Mouse (Mus musculus) intestine, embryonic 14.5 days (tissue): ENCODE measurements around the gene Junb. TPM values are rescaled to one million over a fixed set of nuclear protein-coding genes. Genes with fewer than 3 reads are reported as not detected.

Experiments used
- ATAC-seq: fragments of 200-750 bp; cut with Nextera tagmentation; replicated peaks from 2 replicates; pipeline ENCODE4 v1.8.0; 2017; ENCODE audit warnings: low read depth, moderate number of reproducible peaks, moderate TSS enrichment, moderate library complexity; ENCODE audit not compliant: low FRiP score, low TSS enrichment
- DNase-seq: peaks from one replicate; pipeline ENCODE4 v3.0.0-alpha.2; 2018; ENCODE audit warnings: low spot score
- H3K27ac ChIP-seq: fragments of 300-500 bp; sonication (generic); 2 replicates; pipeline ENCODE4 v1.5.1; 2014; ENCODE audit warnings: low read depth, mild to moderate bottlenecking, control low read depth
- H3K27me3 ChIP-seq: fragments of 300-500 bp; sonication (generic); replicated peaks from 2 replicates; pipeline ENCODE4 v1.6.1; 2014; ENCODE audit warnings: low read length, control low read depth; ENCODE audit not compliant: control insufficient read depth, insufficient read depth
- H3K36me3 ChIP-seq: fragments of 300-500 bp; sonication (generic); 2 replicates; pipeline ENCODE4 v1.6.1; 2014; ENCODE audit warnings: low read length, control low read depth; ENCODE audit not compliant: control insufficient read depth, insufficient read depth
- H3K4me1 ChIP-seq: fragments of 300-500 bp; sonication (generic); replicated peaks from 2 replicates; pipeline ENCODE4 v1.6.1; 2014; ENCODE audit warnings: low read length, control low read depth, mixed read lengths; ENCODE audit not compliant: control insufficient read depth, insufficient read depth
- H3K4me2 ChIP-seq: fragments of 300-500 bp; sonication (generic); 2 replicates; pipeline ENCODE4 v1.6.1; 2014; ENCODE audit warnings: low read length
- H3K4me3 ChIP-seq: fragments of 300-500 bp; sonication (generic); 2 replicates; pipeline ENCODE4 v1.5.1; 2014; ENCODE audit warnings: low read depth, low read length, control low read depth, mixed read lengths
- H3K9ac ChIP-seq: fragments of 300-500 bp; sonication (generic); 2 replicates; pipeline ENCODE4 v1.6.1; 2014; ENCODE audit warnings: mild to moderate bottlenecking, low read length
- H3K9me3 ChIP-seq: fragments of 300-500 bp; sonication (generic); 2 replicates; pipeline ENCODE4 v1.6.1; 2016; ENCODE audit warnings: low read length, control low read depth; ENCODE audit not compliant: control insufficient read depth
- WGBS: fragments of 180-500 bp; shearing (Covaris S2); extraction: QIAGEN DNeasy Blood & Tissue Kit; methylation state at CpG from one replicate; pipeline ENCODE4 v1.1.7; 2014; 5-methylcytosine and 5-hydroxymethylcytosine counted together
- microRNA-seq: library from miRNA; unstranded; fragments of <30 nt; microRNA quantifications from one replicate; pipeline ENCODE4, GENCODE M21; 2016
- polyA plus RNA-seq: library from polyadenylated mRNA; unstranded; fragments of >200 nt; fragmentation: Nextera tagmentation; extraction: Ambion mirVana; gene quantifications from 2 replicates; pipeline ENCODE4 v1.2.1, GENCODE M21; 2014

Junb gene
- polyA plus RNA-seq, 1 experiment from 2014 or later, result 17.2 TPM

GRCm38 (mm10) chr8:84933767-84934559, 44.6 kb downstream of the Junb start:
- DNase-seq (no peak), ATAC-seq (no peak)
- no peak overlapping the region for H3K4me3 ChIP-seq
- H3K9ac ChIP-seq, result no peak overlapping the region
- no peaks in the 10 kb centered on the region for H3K36me3 ChIP-seq
- no peaks in the 10 kb centered on the region for H3K9me3 ChIP-seq
- H3K27me3 ChIP-seq, result peaks cover 80% of the 10 kb centered on the region
- no peak overlapping the region for H3K27ac ChIP-seq
- H3K4me1 ChIP-seq, result peaks cover 10% of the 10 kb centered on the region
- WGBS, result 83% methylated on average over 16 of the region's 16 CpGs
- H3K4me2 ChIP-seq, result no peak overlapping the region

- H3K9ac ChIP-seq, result no peak overlapping the region
- DNase-seq (no peak), ATAC-seq (no peak)
- H3K36me3 ChIP-seq, result no peaks in the 10 kb centered on the region
- H3K9me3 ChIP-seq, result no peaks in the 10 kb centered on the region
- H3K4me3 ChIP-seq, result no peak overlapping the region
- WGBS, result 83% methylated on average over 13 of the region's 13 CpGs
- H3K27me3 ChIP-seq, result peaks cover 53% of the 10 kb centered on the region
- no peak overlapping the region for H3K27ac ChIP-seq
- H3K4me2 ChIP-seq, result no peak overlapping the region
- H3K4me1 ChIP-seq, result peaks cover 3% of the 10 kb centered on the region; the same call in 1 of the 2 replicates
These were observed 47.9 kb downstream of the Junb start for GRCm38 (mm10) chr8:84930582-84930981.

GRCm38 (mm10) chr8:84928456-84929306, 49.8 kb downstream of the Junb start:
- Histone ChIP-seq H3K27ac (no peak overlapping the region), H3K4me2 (peak overlapping the region; percentile 59), H3K36me3 (no peaks in the 10 kb centered on the region), H3K27me3 (peaks cover 37% of the 10 kb centered on the region), H3K4me1 (no peaks in the 10 kb centered on the region; the same call in 1 of the 2 replicates), H3K9ac (no peak overlapping the region), H3K9me3 (no peaks in the 10 kb centered on the region), H3K4me3 (peak overlapping the region; percentile 23)
- DNase-seq, result peak; percentile 85
- ATAC-seq, result peak; percentile 76
- 3% methylated on average over 48 of the region's 52 CpGs for WGBS

GRCm38 (mm10) chr8:84927513-84927912, 51.0 kb downstream of the Junb start:
- no peaks in the 10 kb centered on the region for H3K9me3 ChIP-seq
- no peak for ATAC-seq
- no peaks in the 10 kb centered on the region; the same call in 1 of the 2 replicates for H3K4me1 ChIP-seq
- WGBS, result 83% methylated on average over 1 of the region's 1 CpGs
- no peak overlapping the region for H3K4me3 ChIP-seq
- no peaks in the 10 kb centered on the region for H3K36me3 ChIP-seq
- H3K9ac ChIP-seq, result no peak overlapping the region
- H3K4me2 ChIP-seq, result no peak overlapping the region
- DNase-seq, result no peak
- no peak overlapping the region for H3K27ac ChIP-seq
- peaks cover 39% of the 10 kb centered on the region for H3K27me3 ChIP-seq

GRCm38 (mm10) chr8:84925557-84925956, 53.0 kb downstream of the Junb start:
- Histone ChIP-seq H3K27ac (no peak overlapping the region), H3K4me3 (no peak overlapping the region), H3K4me1 (no peaks in the 10 kb centered on the region; the same call in 1 of the 2 replicates), H3K27me3 (peaks cover 24% of the 10 kb centered on the region), H3K9ac (no peak overlapping the region), H3K36me3 (no peaks in the 10 kb centered on the region), H3K9me3 (no peaks in the 10 kb centered on the region), H3K4me2 (no peak overlapping the region)
- WGBS, result 67% methylated on average over 7 of the region's 7 CpGs
- no peak for DNase-seq
- ATAC-seq, result no peak

Small RNAs within 50 kb of the gene (microRNA-seq; reads per million reads assigned to microRNA genes)
- gene Gm24197, result not detected

Other genes with a start within 250 kb of the Junb start
- gene Nfix, start 178.4 kb downstream of the Junb start, polyA plus RNA-seq, result 12.8 and 14.4 TPM in 2 replicates
- 5.2 and 5.4 TPM in 2 replicates for gene Dand5, start 155.9 kb downstream of the Junb start, polyA plus RNA-seq
- gene Gadd45gip1, start 147.2 kb downstream of the Junb start, polyA plus RNA-seq, result 57.8 and 60.8 TPM in 2 replicates
- gene Rad23a, start 138.1 kb downstream of the Junb start, polyA plus RNA-seq, result 126 and 129 TPM in 2 replicates
- 721 and 823 TPM in 2 replicates for gene Calr, start 131.8 kb downstream of the Junb start, polyA plus RNA-seq
- gene Farsa, start 121.7 kb downstream of the Junb start, polyA plus RNA-seq, result 89.0 TPM in 2 replicates
- gene Syce2, start 106.6 kb downstream of the Junb start, polyA plus RNA-seq, result 67.9 and 68.9 TPM in 2 replicates
- gene Gcdh, start 84.8 kb downstream of the Junb start, polyA plus RNA-seq, result 35.7 and 37.8 TPM in 2 replicates
- 0.77 and 1.8 TPM in 2 replicates for gene Klf1, start 76.8 kb downstream of the Junb start, polyA plus RNA-seq
- gene Dnase2a, start 70.2 kb downstream of the Junb start, polyA plus RNA-seq, result 8.3 and 8.6 TPM in 2 replicates
- gene Mast1, start 41.4 kb downstream of the Junb start, polyA plus RNA-seq, result 2.3 and 2.6 TPM in 2 replicates
- 0.09 TPM in 1 of 2 replicates, not detected in the other for gene Rtbdn, start 31.7 kb downstream of the Junb start, polyA plus RNA-seq
- gene Gm49661, start 9.3 kb downstream of the Junb start, polyA plus RNA-seq, result not detected in 2 replicates
- gene Prdx2, start 9.1 kb downstream of the Junb start, polyA plus RNA-seq, result 771 and 821 TPM in 2 replicates
- 132 and 141 TPM in 2 replicates for gene Rnaseh2a, start 9.0 kb downstream of the Junb start, polyA plus RNA-seq
- 36.0 and 40.7 TPM in 2 replicates for gene Hook2, start 11.9 kb upstream of the Junb start, polyA plus RNA-seq
- not detected in 2 replicates for gene Best2, start 35.8 kb upstream of the Junb start, polyA plus RNA-seq
- 95.9 and 105 TPM in 2 replicates for gene Asna1, start 46.6 kb upstream of the Junb start, polyA plus RNA-seq
- 115 and 143 TPM in 2 replicates for gene Trir, start 48.1 kb upstream of the Junb start, polyA plus RNA-seq
- gene Tnpo2, start 58.2 kb upstream of the Junb start, polyA plus RNA-seq, result 15.5 and 15.7 TPM in 2 replicates
- 26.2 and 26.9 TPM in 2 replicates for gene Fbxw9, start 81.3 kb upstream of the Junb start, polyA plus RNA-seq
- 0.71 TPM in 1 of 2 replicates, not detected in the other for gene Gm5741, start 89.3 kb upstream of the Junb start, polyA plus RNA-seq
- gene Dhps, start 93.0 kb upstream of the Junb start, polyA plus RNA-seq, result 63.8 and 67.5 TPM in 2 replicates
- 142 and 156 TPM in 2 replicates for gene Wdr83os, start 102.0 kb upstream of the Junb start, polyA plus RNA-seq
- 43.2 and 44.2 TPM in 2 replicates for gene Wdr83, start 102.6 kb upstream of the Junb start, polyA plus RNA-seq
- 41.7 and 46.7 TPM in 2 replicates for gene Man2b1, start 104.6 kb upstream of the Junb start, polyA plus RNA-seq
- gene Zfp791, start 144.4 kb upstream of the Junb start, polyA plus RNA-seq, result 2.2 and 2.3 TPM in 2 replicates
- gene Cks1brt, start 173.2 kb upstream of the Junb start, polyA plus RNA-seq, result not detected in 2 replicates
- not detected in 2 replicates for gene Olfr371, start 247.3 kb upstream of the Junb start, polyA plus RNA-seq